Mouse (Mus musculus): ENCODE results near the gene Bag6.

Bag6 gene

GRCm38 (mm10) chr17:35193881-35194843 lies 59.2 kb downstream of the Bag6 start, which contains the start of gene Ltb:
Gene Ltb, plus strand, starts transcription at chr17:35194439.
- DNase-seq (ENCODE audit: low read depth, low spot score), result peak; percentile 82

GRCm38 (mm10) chr17:35194844-35195630 lies 60.1 kb downstream of the Bag6 start:
- no peak for DNase-seq (ENCODE audit: low read depth, low spot score)

DNA sequence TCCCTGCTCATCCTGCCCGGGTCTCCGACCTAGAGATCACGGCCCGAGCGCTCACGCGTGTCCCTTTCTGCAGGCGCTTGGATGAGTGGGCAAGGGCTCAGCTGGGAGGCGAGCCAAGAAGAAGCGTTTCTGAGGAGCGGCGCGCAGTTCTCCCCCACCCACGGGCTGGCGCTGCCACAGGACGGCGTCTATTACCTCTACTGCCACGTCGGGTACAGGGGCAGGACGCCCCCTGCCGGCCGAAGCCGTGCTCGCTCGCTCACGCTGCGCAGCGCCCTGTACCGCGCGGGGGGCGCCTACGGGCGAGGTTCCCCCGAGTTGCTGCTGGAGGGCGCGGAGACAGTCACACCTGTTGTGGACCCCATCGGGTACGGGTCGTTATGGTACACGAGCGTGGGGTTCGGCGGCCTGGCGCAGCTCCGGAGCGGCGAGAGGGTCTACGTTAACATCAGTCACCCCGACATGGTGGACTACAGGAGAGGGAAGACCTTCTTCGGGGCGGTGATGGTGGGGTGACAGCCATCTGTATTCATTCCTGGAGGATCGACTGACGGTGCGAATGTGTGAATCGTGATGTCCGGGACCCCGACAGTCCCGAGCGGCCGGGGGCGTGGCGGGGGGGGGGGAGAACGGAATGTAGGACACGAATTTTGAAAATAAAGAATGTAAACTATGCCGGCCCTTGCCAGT lies 60.8 kb downstream of the Bag6 start:
- DNase-seq (ENCODE audit: low read depth, low spot score), result peak; percentile 96

GRCm38 (mm10) chr17:35196321-35196641 lies 61.3 kb downstream of the Bag6 start:
- DNase-seq (ENCODE audit: low read depth, low spot score), result peak; percentile 44

Data from CD4-positive, CD25-positive, alpha-beta regulatory T cell, adult 2 months (primary cell).